Mouse (Mus musculus): Measurements from ENCODE around the gene Pygl. TPM values are rescaled to one million over a fixed set of nuclear protein-coding genes. Genes with fewer than 3 reads are reported as not detected.

Gene Pygl
- 0.41 TPM for polyA plus RNA-seq (2017; shearing (Covaris generic))

GRCm38 (mm10) chr12:70231294-70231693 lies at the start of gene Pygl:
Gene Pygl, minus strand, starts transcription at chr12:70231488.

GRCm38 (mm10) chr12:70153842-70154241 lies 77.4 kb downstream of the Pygl start, which contains the start of gene Abhd12b:
Gene Abhd12b, plus strand, starts transcription at chr12:70154142.

Other genes with a start within 250 kb of the Pygl start
- gene Sav1, start 244.5 kb downstream of the Pygl start, polyA plus RNA-seq (2017; shearing (Covaris generic)) = 5.6 TPM
- gene Nin, start 117.8 kb downstream of the Pygl start, polyA plus RNA-seq (2017; shearing (Covaris generic)) = 63.0 TPM
- gene Abhd12b, start 77.3 kb downstream of the Pygl start, polyA plus RNA-seq (2017; shearing (Covaris generic)) = 0.17 TPM
- 0.22 TPM for gene Trim9, start 116.1 kb upstream of the Pygl start, polyA plus RNA-seq (2017; shearing (Covaris generic))
- 96.9 TPM for gene Tmx1, start 221.6 kb upstream of the Pygl start, polyA plus RNA-seq (2017; shearing (Covaris generic))

All from naive thymus-derived CD4-positive, alpha-beta T cell, adult 5 months (primary cell).